Mouse (Mus musculus) testis, adult 2 months (tissue): ENCODE results near the gene Pgghg.

Experiments
- CTCF ChIP-seq: fragments of 200-500 bp; IDR thresholded peaks from 2 replicates; pipeline ENCODE4 v1.5.1; 2012; ENCODE audit warnings: low read depth, mild to moderate bottlenecking, inconsistent platforms, low read length, moderate library complexity; ENCODE audit not compliant: control insufficient read depth, insufficient read depth, insufficient replicate concordance
- POLR2A ChIP-seq: fragments of 200-500 bp; IDR thresholded peaks from 2 replicates; pipeline ENCODE4 v1.6.1; 2012; ENCODE audit warnings: low read depth, mild to moderate bottlenecking, inconsistent platforms, low read length, moderate library complexity; ENCODE audit not compliant: control insufficient read depth

DNA sequence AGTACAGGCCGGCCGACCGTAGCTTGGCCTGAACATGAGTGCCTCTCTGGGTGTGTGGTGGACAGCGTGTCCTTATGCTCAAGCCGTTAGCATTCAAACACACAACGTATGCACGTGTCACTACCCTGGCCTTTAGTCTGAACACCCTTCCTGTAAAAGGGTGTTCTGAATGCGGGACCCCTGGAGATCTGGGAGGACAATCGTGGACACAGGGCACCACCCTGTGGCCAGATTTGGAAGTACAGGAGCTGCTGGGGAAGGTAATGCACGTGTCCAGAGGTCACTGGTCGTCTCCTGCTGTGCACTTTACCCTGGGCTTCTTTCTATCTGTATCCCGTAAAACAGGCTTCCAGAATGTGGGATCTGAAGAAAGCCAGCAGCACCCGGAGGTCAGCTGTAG, 38.0 kb upstream of the Pgghg start:
- TF ChIP-seq CTCF: peak; percentile 89
- TF ChIP-seq POLR2A: no peak
